Mouse (Mus musculus) liver, embryonic 14.5 days (tissue): ENCODE measurements at regions not wholly inside any gene's neighbourhood (a gene's known extent, or its start where the extent isn't known, plus 50 kb on each side); places are given as distances from the start of the nearest gene placed in this dataset.

Experiments
- CTCF ChIP-seq: IDR thresholded peaks from 2 replicates; pipeline ENCODE4 v1.5.1; 2016; ENCODE audit warnings: antibody characterized with exemption, low read depth, control low read depth
- EP300 ChIP-seq: IDR thresholded peaks from 2 replicates; pipeline ENCODE4 v1.6.1; 2016; ENCODE audit warnings: antibody characterized with exemption, low read depth

DNA sequence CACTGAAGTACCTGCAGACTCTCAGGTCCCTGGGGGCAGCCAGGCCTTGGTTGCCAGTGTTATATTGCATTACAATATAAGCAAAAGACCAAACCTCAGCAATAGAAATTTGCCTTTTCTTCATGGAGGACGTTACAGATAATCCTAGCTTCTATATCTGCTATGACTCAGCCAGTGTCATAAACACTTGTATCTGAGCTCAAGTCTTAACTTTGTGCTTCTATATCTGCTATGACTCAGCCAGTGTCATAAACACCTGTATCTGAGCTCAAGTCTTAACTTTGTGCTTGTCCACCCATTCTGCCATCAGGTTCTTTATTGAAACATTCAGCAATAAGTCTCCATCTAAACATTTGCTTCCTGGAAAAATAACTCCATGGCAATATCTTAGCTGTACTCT is 759.0 kb upstream of the Rag2 start:
- TF ChIP-seq CTCF (no peak), EP300 (no peak)
